Mouse (Mus musculus) hindbrain, embryonic 16.5 days (tissue): ENCODE data around the gene Rnf166. TPM values are rescaled to one million over a fixed set of nuclear protein-coding genes. Genes with fewer than 3 reads are reported as not detected.

ENCODE experiments used
- ATAC-seq: fragments of 200-750 bp; cut with Nextera tagmentation; 2 replicates; pipeline ENCODE4 v1.8.0; 2017; ENCODE audit warnings: moderate TSS enrichment, moderate library complexity
- H3K27ac ChIP-seq: fragments of 300-500 bp; sonication (generic); 2 replicates; pipeline ENCODE4 v1.5.1; 2014; ENCODE audit warnings: low read depth, mild to moderate bottlenecking, control low read depth, low read length, moderate library complexity
- H3K27me3 ChIP-seq: fragments of 300-500 bp; sonication (generic); replicated peaks from 2 replicates; pipeline ENCODE4 v1.6.1; 2014; ENCODE audit warnings: low read length; ENCODE audit not compliant: control insufficient read depth, insufficient read depth
- H3K36me3 ChIP-seq: fragments of 300-500 bp; sonication (generic); 2 replicates; pipeline ENCODE4 v1.6.1; 2014; ENCODE audit warnings: mild to moderate bottlenecking, low read length, moderate library complexity, mixed read lengths; ENCODE audit not compliant: control insufficient read depth, insufficient read depth
- H3K4me1 ChIP-seq: fragments of 300-500 bp; sonication (generic); 2 replicates; pipeline ENCODE4 v1.6.1; 2014; ENCODE audit warnings: low read depth, low read length; ENCODE audit not compliant: control insufficient read depth, insufficient read depth
- H3K4me2 ChIP-seq: fragments of 300-500 bp; sonication (generic); 2 replicates; pipeline ENCODE4 v1.6.1; 2014; ENCODE audit warnings: mild to moderate bottlenecking, low read length, control low read depth, moderate library complexity
- H3K4me3 ChIP-seq: fragments of 300-500 bp; sonication (generic); 2 replicates; pipeline ENCODE4 v1.5.1; 2014; ENCODE audit warnings: mild to moderate bottlenecking, low read length, control low read depth, moderate library complexity
- H3K9ac ChIP-seq: fragments of 300-500 bp; sonication (generic); 2 replicates; pipeline ENCODE4 v1.6.1; 2014; ENCODE audit warnings: low read depth, mild to moderate bottlenecking, control low read depth, low read length, moderate library complexity
- H3K9me3 ChIP-seq: fragments of 300-500 bp; sonication (generic); 2 replicates; pipeline ENCODE4 v1.6.1; 2014; ENCODE audit warnings: mild to moderate bottlenecking, low read length, moderate library complexity; ENCODE audit not compliant: control insufficient read depth
- WGBS: fragments of 180-500 bp; shearing (Covaris S2); extraction: QIAGEN DNeasy Blood & Tissue Kit; methylation state at CpG from one replicate; pipeline ENCODE4 v1.1.7; 2014; 5-methylcytosine and 5-hydroxymethylcytosine counted together
- microRNA-seq: library from miRNA; unstranded; fragments of <30 nt; microRNA quantifications from one replicate; pipeline ENCODE4, GENCODE M21; 2017
- polyA plus RNA-seq: library from polyadenylated mRNA; unstranded; fragments of >200 nt; fragmentation: Nextera tagmentation; extraction: Ambion mirVana; gene quantifications from 2 replicates; pipeline ENCODE4 v1.2.1, GENCODE M21; 2015

The Rnf166 gene
- polyA plus RNA-seq, 1 experiment from 2014 or later = 30.9 TPM

GRCm38 (mm10) chr8:122428163-122428562 lies 47.7 kb downstream of the Rnf166 start:
- Histone ChIP-seq H3K4me2 (no peak overlapping the region), H3K9me3 (no peaks in the 10 kb centered on the region), H3K4me1 (peaks cover 7% of the 10 kb centered on the region; the same call in 1 of the 2 replicates), H3K27me3 (peaks cover 6% of the 10 kb centered on the region), H3K4me3 (no peak overlapping the region), H3K27ac (no peak overlapping the region), H3K36me3 (peaks cover 1% of the 10 kb centered on the region), H3K9ac (no peak overlapping the region)
- no peak for ATAC-seq
- 89% methylated on average over 9 of the region's 9 CpGs for WGBS

DNA sequence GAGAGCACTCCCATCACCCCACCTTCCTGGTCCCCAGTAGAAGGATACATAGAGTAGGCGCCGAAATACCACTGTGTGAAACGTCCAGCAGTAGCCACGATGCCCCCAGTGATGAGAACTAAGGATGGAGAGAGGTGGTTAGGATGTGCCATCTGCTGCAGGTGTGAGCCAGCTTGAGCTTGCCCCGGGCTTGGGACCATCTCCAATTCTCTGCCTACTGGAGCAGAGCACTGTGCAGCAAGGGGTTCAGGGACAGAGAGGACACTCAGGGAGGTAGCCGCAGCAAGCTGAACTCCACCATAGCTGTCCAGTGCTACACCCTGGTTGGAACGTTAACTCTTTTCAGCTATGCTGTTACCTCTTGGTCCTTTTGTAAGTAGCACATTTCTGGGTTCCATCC lies 48.3 kb downstream of the Rnf166 start:
- no peak overlapping the region for H3K4me3 ChIP-seq
- peaks cover 2% of the 10 kb centered on the region; the same call in 1 of the 2 replicates for H3K4me1 ChIP-seq
- H3K27ac ChIP-seq = no peak overlapping the region
- peaks cover under 1% of the 10 kb centered on the region; the same call in 1 of the 2 replicates for H3K27me3 ChIP-seq
- 80% methylated on average over 7 of the region's 7 CpGs for WGBS
- no peaks in the 10 kb centered on the region for H3K9me3 ChIP-seq
- no peaks in the 10 kb centered on the region for H3K36me3 ChIP-seq
- no peak overlapping the region for H3K9ac ChIP-seq
- ATAC-seq = no peak
- H3K4me2 ChIP-seq = no peak overlapping the region

DNA sequence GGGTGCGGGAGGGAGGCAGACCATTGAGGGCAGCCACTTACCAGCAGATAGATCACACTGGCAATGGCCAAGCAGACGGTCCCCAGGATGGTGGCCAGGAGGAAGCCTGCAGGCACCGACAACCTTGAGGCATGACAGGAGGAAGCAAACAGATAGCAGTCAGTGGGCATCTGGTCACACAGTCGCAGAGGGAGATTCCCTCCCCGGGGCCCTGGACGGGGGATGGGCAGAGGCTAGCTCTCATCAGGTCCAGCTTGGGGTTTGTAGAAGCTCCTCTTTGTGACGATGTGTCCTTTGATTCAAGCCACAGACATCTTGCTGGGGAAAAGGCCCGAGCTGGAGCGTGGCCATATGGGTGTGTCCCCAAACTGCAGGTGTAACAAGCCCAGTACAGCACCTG lies 49.7 kb downstream of the Rnf166 start:
- Histone ChIP-seq H3K9me3 (no peaks in the 10 kb centered on the region), H3K4me2 (no peak overlapping the region), H3K9ac (no peak overlapping the region), H3K27me3 (no peaks in the 10 kb centered on the region), H3K36me3 (no peaks in the 10 kb centered on the region), H3K4me1 (no peaks in the 10 kb centered on the region), H3K4me3 (no peak overlapping the region), H3K27ac (no peak overlapping the region)
- no peak for ATAC-seq
- WGBS = 85% methylated on average over 9 of the region's 9 CpGs

DNA sequence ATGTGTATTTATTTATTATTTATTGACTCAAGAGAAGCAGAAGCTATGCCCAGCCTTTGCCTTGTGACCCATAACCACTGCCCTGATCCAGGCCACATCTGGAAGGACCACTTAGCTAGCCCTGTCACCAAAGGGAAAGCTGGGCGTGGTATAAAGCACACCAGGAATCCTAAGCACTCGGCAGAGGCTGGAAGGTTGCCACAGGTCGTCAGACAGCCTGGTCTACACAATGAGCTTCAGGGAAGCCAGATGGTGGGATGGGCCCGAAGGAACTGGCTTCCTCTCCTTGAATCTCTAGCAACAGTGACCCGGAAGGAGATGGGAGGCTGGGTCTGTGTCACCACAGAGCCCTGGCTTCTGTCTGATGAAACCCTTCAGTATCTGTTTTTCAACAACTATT lies 52.2 kb downstream of the Rnf166 start:
- no peak for ATAC-seq
- Histone ChIP-seq H3K9me3 (no peaks in the 10 kb centered on the region), H3K9ac (no peak overlapping the region), H3K36me3 (no peaks in the 10 kb centered on the region), H3K4me2 (no peak overlapping the region), H3K4me3 (no peak overlapping the region), H3K4me1 (no peaks in the 10 kb centered on the region), H3K27ac (no peak overlapping the region), H3K27me3 (no peaks in the 10 kb centered on the region)
- WGBS = 48% methylated on average over 5 of the region's 5 CpGs

DNA sequence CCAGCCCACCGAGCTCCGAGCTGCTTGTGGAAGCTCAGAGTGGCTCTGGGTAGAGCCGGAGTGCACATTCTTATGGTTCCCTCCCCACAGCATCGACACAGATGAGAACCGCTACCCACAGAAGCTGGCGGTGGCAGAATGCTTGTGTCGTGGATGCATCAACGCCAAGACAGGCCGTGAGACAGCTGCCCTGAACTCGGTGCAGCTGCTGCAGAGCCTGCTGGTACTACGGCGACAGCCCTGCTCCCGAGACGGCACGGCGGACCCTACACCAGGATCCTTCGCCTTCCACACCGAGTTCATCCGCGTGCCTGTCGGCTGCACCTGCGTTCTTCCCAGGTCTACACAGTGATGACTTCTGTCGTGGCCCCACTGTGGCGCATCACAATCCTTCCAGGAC lies 52.6 kb downstream of the Rnf166 start:
- H3K9me3 ChIP-seq = no peaks in the 10 kb centered on the region
- no peaks in the 10 kb centered on the region for H3K4me1 ChIP-seq
- no peak overlapping the region for H3K4me3 ChIP-seq
- no peak overlapping the region for H3K4me2 ChIP-seq
- H3K9ac ChIP-seq = no peak overlapping the region
- ATAC-seq = no peak
- 89% methylated on average over 24 of the region's 24 CpGs for WGBS
- H3K27ac ChIP-seq = no peak overlapping the region
- no peaks in the 10 kb centered on the region for H3K27me3 ChIP-seq
- no peaks in the 10 kb centered on the region for H3K36me3 ChIP-seq

DNA sequence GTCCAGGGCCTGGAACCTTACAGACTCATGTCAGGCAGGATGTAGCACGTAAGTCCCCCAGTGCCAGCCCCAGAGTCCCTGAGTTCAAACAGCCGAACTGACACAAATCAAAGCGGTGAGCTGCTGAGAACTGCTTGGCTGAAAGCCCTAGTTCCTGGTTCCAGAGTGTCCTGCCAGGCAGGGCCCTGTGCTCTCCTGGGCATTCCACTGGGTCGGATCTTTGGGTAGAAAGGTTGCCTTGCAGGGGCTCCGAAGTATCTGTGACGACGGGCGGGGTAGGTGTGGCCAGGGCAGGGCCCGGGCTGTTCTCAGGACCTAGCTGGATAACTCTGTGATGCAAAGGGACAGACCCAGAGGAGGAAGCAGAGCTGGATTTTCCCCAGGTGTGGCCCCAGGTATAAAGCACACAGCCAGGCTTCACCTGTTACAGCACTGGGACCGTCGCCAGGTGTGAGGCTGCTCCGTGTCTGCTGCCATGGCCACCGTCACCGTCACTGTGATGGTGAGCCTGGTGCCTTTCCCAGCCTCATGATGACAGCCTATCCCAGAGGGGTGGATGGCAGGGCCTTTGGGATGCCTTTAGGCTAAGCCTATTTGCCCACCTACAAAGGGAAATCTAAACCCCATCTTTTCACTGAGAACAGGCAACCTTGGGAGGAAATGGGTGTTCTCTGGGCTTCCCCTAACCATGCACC lies 54.3 kb downstream of the Rnf166 start, which contains the start of gene Il17c:
TSS of gene Il17c (plus strand) at position 645 of the 695 bp plus-strand sequence.
- Histone ChIP-seq H3K4me3 (no peak within 1 kb of the TSS), H3K9ac (no peak within 1 kb of the TSS), H3K4me2 (no peak within 1 kb of the TSS), H3K27me3 (no peaks in the 10 kb centered on the region), H3K27ac (no peak within 1 kb of the TSS), H3K9me3 (no peaks in the 10 kb centered on the region), H3K4me1 (no peaks in the 10 kb centered on the region), H3K36me3 (peaks cover 7% of the 10 kb centered on the region)
- 86% methylated on average over 14 of the region's 14 CpGs for WGBS
- no peak for ATAC-seq

DNA sequence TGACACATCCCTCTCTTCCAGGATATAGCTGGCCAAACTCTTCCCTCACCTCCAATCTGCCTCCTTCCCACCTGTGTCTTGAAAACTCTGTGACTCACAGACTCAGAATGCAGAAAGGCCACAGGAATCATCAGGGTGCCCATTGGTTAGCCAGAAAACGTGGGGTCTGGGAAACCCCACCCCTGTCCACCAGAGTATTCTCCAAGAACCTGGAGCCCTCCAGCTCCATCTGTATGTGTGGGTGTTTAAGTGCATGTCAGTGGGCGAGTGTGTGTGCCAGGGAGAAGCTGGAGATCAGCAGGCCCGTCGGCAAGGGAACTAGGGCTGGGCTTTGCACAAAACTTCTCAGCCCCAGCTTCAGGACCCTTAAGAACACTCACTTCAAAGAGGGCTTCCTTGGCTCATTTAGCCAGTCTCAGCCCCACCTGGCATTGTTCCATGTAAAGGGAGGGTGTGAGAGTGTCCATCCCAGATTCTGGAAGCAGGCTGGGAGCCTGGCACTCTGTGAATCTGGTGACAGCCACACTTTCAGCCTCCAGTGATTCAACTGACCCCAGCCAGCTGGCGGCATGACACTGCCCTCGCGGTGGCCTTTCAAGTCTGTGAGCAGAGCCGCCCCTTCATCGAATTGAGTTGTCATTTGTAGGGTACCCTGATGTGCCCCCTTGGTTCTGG lies 55.8 kb downstream of the Rnf166 start:
- Histone ChIP-seq H3K4me1 (no peaks in the 10 kb centered on the region), H3K9me3 (no peaks in the 10 kb centered on the region), H3K36me3 (peaks cover 7% of the 10 kb centered on the region), H3K4me2 (no peak overlapping the region), H3K4me3 (no peak overlapping the region), H3K27me3 (no peaks in the 10 kb centered on the region), H3K27ac (no peak overlapping the region), H3K9ac (no peak overlapping the region)
- ATAC-seq = 0 out of 2 replicates have a peak, but pooled peaks have one; percentile 40
- 54% methylated on average over 9 of the region's 9 CpGs for WGBS

Small RNAs within 50 kb of the gene (microRNA-seq; reads per million reads assigned to microRNA genes)
- not detected for gene Gm24366

Other genes starting within 250 kb of the Rnf166 start
- gene Zfpm1, start 193.9 kb downstream of the Rnf166 start, polyA plus RNA-seq = 0.75 and 1.2 TPM in 2 replicates
- 0.39 and 0.60 TPM in 2 replicates for gene Trhr2, start 115.3 kb downstream of the Rnf166 start, polyA plus RNA-seq
- gene Zc3h18, start 99.5 kb downstream of the Rnf166 start, polyA plus RNA-seq = 28.8 and 31.8 TPM in 2 replicates
- gene Il17c, start 54.0 kb downstream of the Rnf166 start, polyA plus RNA-seq = not detected in 2 replicates
- 38.3 and 41.6 TPM in 2 replicates for gene Cyba, start 43.1 kb downstream of the Rnf166 start, polyA plus RNA-seq
- 70.1 and 87.7 TPM in 2 replicates for gene Mvd, start 32.6 kb downstream of the Rnf166 start, polyA plus RNA-seq
- gene Snai3, start 15.3 kb downstream of the Rnf166 start, polyA plus RNA-seq = 0.12 TPM in 1 of 2 replicates, not detected in the other
- gene Ctu2, start 79 bp upstream of the Rnf166 start, polyA plus RNA-seq = 78.5 and 85.1 TPM in 2 replicates
- gene Piezo1, start 75.3 kb upstream of the Rnf166 start, polyA plus RNA-seq = 1.7 and 3.5 TPM in 2 replicates
- gene Cdt1, start 92.0 kb upstream of the Rnf166 start, polyA plus RNA-seq = 8.0 and 11.4 TPM in 2 replicates
- gene Aprt, start 100.8 kb upstream of the Rnf166 start, polyA plus RNA-seq = 202 and 203 TPM in 2 replicates
- 8.7 TPM in 2 replicates for gene Galns, start 135.4 kb upstream of the Rnf166 start, polyA plus RNA-seq
- gene Trappc2l, start 135.6 kb upstream of the Rnf166 start, polyA plus RNA-seq = 109 and 110 TPM in 2 replicates
- not detected in 2 replicates for gene Pabpn1l, start 146.7 kb upstream of the Rnf166 start, polyA plus RNA-seq
- 12.6 and 18.3 TPM in 2 replicates for gene Cbfa2t3, start 223.0 kb upstream of the Rnf166 start, polyA plus RNA-seq